Mouse (Mus musculus) liver, adult 2 months (tissue): ENCODE measurements at regions not wholly inside any gene's neighbourhood (a gene's known extent, or its start where the extent isn't known, plus 50 kb on each side); places are given as distances from the start of the nearest gene placed in this dataset.

Experiments used
- CTCF ChIP-seq: fragments of 200-500 bp; IDR thresholded peaks from 2 replicates; pipeline ENCODE4 v1.5.1; 2011; ENCODE audit warnings: low read depth, low read length, control low read depth
- POLR2A ChIP-seq: fragments of 200-500 bp; IDR thresholded peaks from 2 replicates; pipeline ENCODE4 v1.6.1; 2011; ENCODE audit warnings: low read length, control low read depth; ENCODE audit not compliant: insufficient read depth; ENCODE audit errors: extremely low read depth

DNA sequence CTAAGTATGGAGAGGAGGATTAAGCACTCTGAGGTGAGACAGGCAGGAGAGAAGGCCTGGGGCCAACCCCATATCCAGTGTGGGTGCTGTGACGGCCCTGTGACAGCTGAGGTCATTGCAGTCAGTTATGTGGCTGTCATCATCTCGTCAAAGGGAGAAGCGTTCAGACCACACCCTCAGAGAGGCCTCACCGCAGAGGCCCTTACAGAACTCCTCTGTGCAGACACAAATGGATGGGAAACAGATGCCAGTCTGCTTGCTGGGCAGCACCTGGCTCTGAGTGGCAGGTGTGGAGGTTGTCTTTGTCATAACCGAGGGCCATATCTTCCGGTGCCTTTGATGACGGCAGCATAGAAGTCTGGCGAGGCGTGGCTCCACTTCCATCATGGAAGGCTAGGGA lies 73.2 kb upstream of the Pmepa1 start:
- no peak for TF ChIP-seq POLR2A
- TF ChIP-seq CTCF = no peak
